Mouse (Mus musculus): ENCODE results near the gene Ptprg. TPM values are rescaled to one million over a fixed set of nuclear protein-coding genes. Genes with fewer than 3 reads are reported as not detected.
"Not testable (repeated sequence)": the region's sequence is repeated elsewhere in the genome, so short reads cannot be mapped to it uniquely, and the experiment has no call there.

Ptprg gene
- total and polyA plus RNA-seq, 2 experiments from 2014 or later, result 28.5 to 88.7 TPM

GRCm38 (mm10) chr14:12041566-12041965 is 488.2 kb downstream of the Ptprg start:
- DNase-seq (no peak), ATAC-seq (no peak)
- Histone ChIP-seq H3K27me3 (ENCODE audit: insufficient read depth, low read length) (no peaks in the 10 kb centered on the region), H3K4me1 (ENCODE audit: insufficient read depth) (no peaks in the 10 kb centered on the region), H3K36me3 (ENCODE audit: insufficient read depth) (no peaks in the 10 kb centered on the region), H3K27ac (ENCODE audit: low read depth, low read length) (no peak overlapping the region), H3K9ac (no peak overlapping the region), H3K9me3 (ENCODE audit: low read length) (no peaks in the 10 kb centered on the region), H3K4me3 (ENCODE audit: low read depth, low read length) (no peak overlapping the region), H3K4me2 (ENCODE audit: low read depth) (no peak overlapping the region)
- no peak for TF ChIP-seq CTCF (IDR thresholded peaks at IDR 0.05; ENCODE audit: low read depth)
- 92% methylated on average over 6 of the region's 6 CpGs for WGBS

- no peak overlapping the region for H3K9ac ChIP-seq
- no peaks in the 10 kb centered on the region for H3K4me1 ChIP-seq (ENCODE audit: insufficient read depth)
- no peak for TF ChIP-seq CTCF (IDR thresholded peaks at IDR 0.05; ENCODE audit: low read depth)
- no peak overlapping the region for H3K27ac ChIP-seq (ENCODE audit: low read depth, low read length)
- H3K4me3 ChIP-seq (ENCODE audit: low read depth, low read length), result no peak overlapping the region
- no peak overlapping the region for H3K4me2 ChIP-seq (ENCODE audit: low read depth)
- 92% methylated on average over 3 of the region's 3 CpGs for WGBS
- ATAC-seq (no peak), DNase-seq (no peak)
- H3K27me3 ChIP-seq (ENCODE audit: insufficient read depth, low read length), result no peaks in the 10 kb centered on the region
- H3K36me3 ChIP-seq (ENCODE audit: insufficient read depth), result no peaks in the 10 kb centered on the region
- H3K9me3 ChIP-seq (ENCODE audit: low read length), result no peaks in the 10 kb centered on the region
Observed at GRCm38 (mm10) chr14:12046226-12046882, 493.0 kb downstream of the Ptprg start.

GRCm38 (mm10) chr14:12047637-12048036 is 494.3 kb downstream of the Ptprg start:
- DNase-seq, result no peak
- Histone ChIP-seq H3K36me3 (ENCODE audit: insufficient read depth) (no peaks in the 10 kb centered on the region), H3K9me3 (ENCODE audit: low read length) (no peaks in the 10 kb centered on the region), H3K4me3 (ENCODE audit: low read depth, low read length) (no peak overlapping the region), H3K4me1 (ENCODE audit: insufficient read depth) (no peaks in the 10 kb centered on the region), H3K27me3 (ENCODE audit: insufficient read depth, low read length) (no peaks in the 10 kb centered on the region), H3K4me2 (ENCODE audit: low read depth) (no peak overlapping the region), H3K27ac (ENCODE audit: low read depth, low read length) (no peak overlapping the region), H3K9ac (no peak overlapping the region)
- no peak for TF ChIP-seq CTCF (IDR thresholded peaks at IDR 0.05; ENCODE audit: low read depth)
- 94% methylated on average over 4 of the region's 4 CpGs for WGBS
- ATAC-seq, result no peak

- DNase-seq (no peak), ATAC-seq (no peak)
- H3K36me3 ChIP-seq (ENCODE audit: insufficient read depth), result no peaks in the 10 kb centered on the region
- no peaks in the 10 kb centered on the region for H3K4me1 ChIP-seq (ENCODE audit: insufficient read depth)
- H3K9ac ChIP-seq, result no peak overlapping the region
- no peak for TF ChIP-seq CTCF (IDR thresholded peaks at IDR 0.05; ENCODE audit: low read depth)
- no peak overlapping the region for H3K27ac ChIP-seq (ENCODE audit: low read depth, low read length)
- no peaks in the 10 kb centered on the region for H3K9me3 ChIP-seq (ENCODE audit: low read length)
- no peak overlapping the region for H3K4me3 ChIP-seq (ENCODE audit: low read depth, low read length)
- no peak overlapping the region for H3K4me2 ChIP-seq (ENCODE audit: low read depth)
- H3K27me3 ChIP-seq (ENCODE audit: insufficient read depth, low read length), result no peaks in the 10 kb centered on the region
- WGBS, result 41% methylated on average over 5 of the region's 5 CpGs
Observed at GRCm38 (mm10) chr14:12056912-12057524, 503.7 kb downstream of the Ptprg start.

- no peak for DNase-seq
- no peaks in the 10 kb centered on the region for H3K4me1 ChIP-seq (ENCODE audit: insufficient read depth)
- no peak overlapping the region for H3K4me3 ChIP-seq (ENCODE audit: low read depth, low read length)
- H3K9me3 ChIP-seq (ENCODE audit: low read length), result no peaks in the 10 kb centered on the region
- 80% methylated on average over 2 of the region's 2 CpGs for WGBS
- no peak for ATAC-seq
- no peaks in the 10 kb centered on the region for H3K36me3 ChIP-seq (ENCODE audit: insufficient read depth)
- TF ChIP-seq CTCF (IDR thresholded peaks at IDR 0.05; ENCODE audit: low read depth), result no peak
- no peak overlapping the region for H3K9ac ChIP-seq
- no peak overlapping the region for H3K27ac ChIP-seq (ENCODE audit: low read depth, low read length)
- no peak overlapping the region for H3K4me2 ChIP-seq (ENCODE audit: low read depth)
- H3K27me3 ChIP-seq (ENCODE audit: insufficient read depth, low read length), result no peaks in the 10 kb centered on the region
Observed at GRCm38 (mm10) chr14:12057856-12058255, 504.5 kb downstream of the Ptprg start.

- no peak for DNase-seq
- ATAC-seq, result no peak
- Histone ChIP-seq H3K36me3 (ENCODE audit: insufficient read depth) (no peaks in the 10 kb centered on the region), H3K4me2 (ENCODE audit: low read depth) (no peak overlapping the region), H3K4me1 (ENCODE audit: insufficient read depth) (no peaks in the 10 kb centered on the region), H3K4me3 (ENCODE audit: low read depth, low read length) (no peak overlapping the region), H3K9ac (no peak overlapping the region), H3K9me3 (ENCODE audit: low read length) (no peaks in the 10 kb centered on the region), H3K27ac (ENCODE audit: low read depth, low read length) (no peak overlapping the region), H3K27me3 (ENCODE audit: insufficient read depth, low read length) (no peaks in the 10 kb centered on the region)
- no peak for TF ChIP-seq CTCF (IDR thresholded peaks at IDR 0.05; ENCODE audit: low read depth)
- WGBS, result 90% methylated on average over 7 of the region's 7 CpGs
Observed at GRCm38 (mm10) chr14:12059149-12059548, 505.8 kb downstream of the Ptprg start.

- DNase-seq; H3K9ac ChIP-seq; H3K36me3 ChIP-seq (ENCODE audit: insufficient read depth); H3K27me3 ChIP-seq (ENCODE audit: insufficient read depth, low read length); H3K4me3 ChIP-seq (ENCODE audit: low read depth, low read length); H3K4me2 ChIP-seq (ENCODE audit: low read depth); ATAC-seq; H3K4me1 ChIP-seq (ENCODE audit: insufficient read depth); H3K9me3 ChIP-seq (ENCODE audit: low read length); H3K27ac ChIP-seq (ENCODE audit: low read depth, low read length): not testable (repeated sequence)
- 92% methylated on average over 2 of the region's 2 CpGs for WGBS
Observed at GRCm38 (mm10) chr14:12061313-12061712, 508.0 kb downstream of the Ptprg start.
